Mouse (Mus musculus): ENCODE results near the gene Fanca. TPM values are rescaled to one million over a fixed set of nuclear protein-coding genes. Genes with fewer than 3 reads are reported as not detected.
A peak's percentile ranks its signal among the peaks of the same experiment; 100 is the strongest.

Fanca gene
- total and polyA plus RNA-seq, 3 experiments: 26.2 to 48.7 (median 30.3) TPM

GRCm38 (mm10) chr8:123255170-123255569 lies 63.2 kb downstream of the Fanca start:
- peaks cover 75% of the 10 kb centered on the region for H3K36me3 ChIP-seq (replicated peaks)

GRCm38 (mm10) chr8:123254099-123254885 lies 64.1 kb downstream of the Fanca start, which contains the start of the genes Zfp276 and Vps9d1:
Zfp276 (plus strand) TSS chr8:123254195.
Vps9d1 (minus strand) TSS chr8:123254348.
- H3K27me3 ChIP-seq (ENCODE audit: insufficient read depth, low read length): no peaks in the 10 kb centered on the region
- no peak for TF ChIP-seq CTCF (IDR thresholded peaks at IDR 0.05; ENCODE audit: low read depth, low read length)
- no peak for TF ChIP-seq POLR2AphosphoS5 (IDR thresholded peaks at IDR 0.05; ENCODE audit: insufficient replicate concordance, low read depth, low read length)
- no peak for TF ChIP-seq TAL1 (conservative IDR thresholded peaks at IDR 0.05; ENCODE audit: low read depth, low read length)
- TF ChIP-seq GATA2 (IDR thresholded peaks at IDR 0.05; ENCODE audit: borderline replicate concordance, low read depth, low read length): no peak
- no peak for TF ChIP-seq GATA1 (IDR thresholded peaks at IDR 0.05; ENCODE audit: borderline replicate concordance, low read length)
- H3K36me3 ChIP-seq (replicated peaks): peaks cover 72% of the 10 kb centered on the region
- no peaks in the 10 kb centered on the region for H3K9me3 ChIP-seq (replicated peaks)
- peaks cover 39% of the 10 kb centered on the region for H3K4me1 ChIP-seq (ENCODE audit: insufficient read depth, low read depth, low read length)
- ATAC-seq (ENCODE audit: extremely low read depth, insufficient number of reproducible peaks, low FRiP score, poor library complexity, severe bottlenecking): peak; percentile 73
- H3K4me3 ChIP-seq (ENCODE audit: low read depth, low read length): peak within 1 kb of the TSS; percentile 88
- peak; percentile 83 for DNase-seq (ENCODE audit: low spot score)

More at GRCm38 (mm10) chr8:123255170-123255569, 63.2 kb downstream of the Fanca start:
- DNase-seq (ENCODE audit: low spot score): peak; percentile 43
- no peak for TF ChIP-seq POLR2AphosphoS5 (IDR thresholded peaks at IDR 0.05; ENCODE audit: insufficient replicate concordance, low read depth, low read length)
- TF ChIP-seq GATA1 (IDR thresholded peaks at IDR 0.05; ENCODE audit: borderline replicate concordance, low read length): no peak
- no peak for TF ChIP-seq CTCF (IDR thresholded peaks at IDR 0.05; ENCODE audit: low read depth, low read length)
- TF ChIP-seq GATA2 (IDR thresholded peaks at IDR 0.05; ENCODE audit: borderline replicate concordance, low read depth, low read length): no peak
- no peak for TF ChIP-seq TAL1 (conservative IDR thresholded peaks at IDR 0.05; ENCODE audit: low read depth, low read length)
- Histone ChIP-seq H3K4me1 (ENCODE audit: insufficient read depth, low read depth, low read length) (peaks cover 39% of the 10 kb centered on the region), H3K27me3 (ENCODE audit: insufficient read depth, low read length) (no peaks in the 10 kb centered on the region), H3K9me3 (replicated peaks) (no peaks in the 10 kb centered on the region), H3K4me3 (ENCODE audit: low read depth, low read length) (peak overlapping the region; percentile 88)
- ATAC-seq (ENCODE audit: extremely low read depth, insufficient number of reproducible peaks, low FRiP score, poor library complexity, severe bottlenecking): no peak

- Histone ChIP-seq H3K36me3 (replicated peaks) (peaks cover 72% of the 10 kb centered on the region), H3K4me1 (ENCODE audit: insufficient read depth, low read depth, low read length) (peaks cover 39% of the 10 kb centered on the region), H3K9me3 (replicated peaks) (no peaks in the 10 kb centered on the region), H3K4me3 (ENCODE audit: low read depth, low read length) (peak overlapping the region; percentile 88), H3K27me3 (ENCODE audit: insufficient read depth, low read length) (no peaks in the 10 kb centered on the region)
- ATAC-seq (ENCODE audit: extremely low read depth, insufficient number of reproducible peaks, low FRiP score, poor library complexity, severe bottlenecking) (no peak), DNase-seq (ENCODE audit: low spot score) (peak; percentile 47)
- no peak for TF ChIP-seq GATA2 (IDR thresholded peaks at IDR 0.05; ENCODE audit: borderline replicate concordance, low read depth, low read length)
Observed at GRCm38 (mm10) chr8:123253451-123254098, 64.8 kb downstream of the Fanca start.

GRCm38 (mm10) chr8:123252925-123253324 lies 65.5 kb downstream of the Fanca start:
- peaks cover 72% of the 10 kb centered on the region for H3K36me3 ChIP-seq (replicated peaks)
- no peak for ATAC-seq (ENCODE audit: extremely low read depth, insufficient number of reproducible peaks, low FRiP score, poor library complexity, severe bottlenecking)
- peaks cover 39% of the 10 kb centered on the region for H3K4me1 ChIP-seq (ENCODE audit: insufficient read depth, low read depth, low read length)

GRCm38 (mm10) chr8:123250940-123251339 lies 67.4 kb downstream of the Fanca start:
- H3K9me3 ChIP-seq (replicated peaks): no peaks in the 10 kb centered on the region
- no peaks in the 10 kb centered on the region for H3K27me3 ChIP-seq (ENCODE audit: insufficient read depth, low read length)
- H3K4me1 ChIP-seq (ENCODE audit: insufficient read depth, low read depth, low read length): peaks cover 26% of the 10 kb centered on the region
- H3K36me3 ChIP-seq (replicated peaks): peaks cover 72% of the 10 kb centered on the region
- H3K4me3 ChIP-seq (ENCODE audit: low read depth, low read length): no peak overlapping the region
- ATAC-seq (ENCODE audit: extremely low read depth, insufficient number of reproducible peaks, low FRiP score, poor library complexity, severe bottlenecking) (no peak), DNase-seq (ENCODE audit: low spot score) (no peak)
- TF ChIP-seq GATA1 (IDR thresholded peaks at IDR 0.05; ENCODE audit: borderline replicate concordance, low read length) (no peak), CTCF (IDR thresholded peaks at IDR 0.05; ENCODE audit: low read depth, low read length) (no peak), POLR2AphosphoS5 (IDR thresholded peaks at IDR 0.05; ENCODE audit: insufficient replicate concordance, low read depth, low read length) (no peak), TAL1 (conservative IDR thresholded peaks at IDR 0.05; ENCODE audit: low read depth, low read length) (no peak), GATA2 (IDR thresholded peaks at IDR 0.05; ENCODE audit: borderline replicate concordance, low read depth, low read length) (no peak)

More at GRCm38 (mm10) chr8:123252925-123253324, 65.5 kb downstream of the Fanca start:
- no peaks in the 10 kb centered on the region for H3K27me3 ChIP-seq (ENCODE audit: insufficient read depth, low read length)
- no peak for TF ChIP-seq GATA1 (IDR thresholded peaks at IDR 0.05; ENCODE audit: borderline replicate concordance, low read length)
- TF ChIP-seq CTCF (IDR thresholded peaks at IDR 0.05; ENCODE audit: low read depth, low read length): no peak
- no peak for TF ChIP-seq POLR2AphosphoS5 (IDR thresholded peaks at IDR 0.05; ENCODE audit: insufficient replicate concordance, low read depth, low read length)
- no peak for TF ChIP-seq GATA2 (IDR thresholded peaks at IDR 0.05; ENCODE audit: borderline replicate concordance, low read depth, low read length)
- no peak for TF ChIP-seq TAL1 (conservative IDR thresholded peaks at IDR 0.05; ENCODE audit: low read depth, low read length)
- no peaks in the 10 kb centered on the region for H3K9me3 ChIP-seq (replicated peaks)
- DNase-seq (ENCODE audit: low spot score): no peak
- H3K4me3 ChIP-seq (ENCODE audit: low read depth, low read length): peak overlapping the region; percentile 88; the same call in 1 of the 2 replicates

- Histone ChIP-seq H3K27me3 (ENCODE audit: insufficient read depth, low read length) (no peaks in the 10 kb centered on the region), H3K36me3 (replicated peaks) (peaks cover 88% of the 10 kb centered on the region), H3K4me3 (ENCODE audit: low read depth, low read length) (no peak overlapping the region), H3K4me1 (ENCODE audit: insufficient read depth, low read depth, low read length) (peaks cover 11% of the 10 kb centered on the region), H3K9me3 (replicated peaks) (no peaks in the 10 kb centered on the region)
- ATAC-seq (ENCODE audit: extremely low read depth, insufficient number of reproducible peaks, low FRiP score, poor library complexity, severe bottlenecking) (no peak), DNase-seq (ENCODE audit: low spot score) (no peak)
- TF ChIP-seq GATA1 (IDR thresholded peaks at IDR 0.05; ENCODE audit: borderline replicate concordance, low read length): no peak
- no peak for TF ChIP-seq GATA2 (IDR thresholded peaks at IDR 0.05; ENCODE audit: borderline replicate concordance, low read depth, low read length)
- TF ChIP-seq CTCF (IDR thresholded peaks at IDR 0.05; ENCODE audit: low read depth, low read length): no peak
- TF ChIP-seq TAL1 (conservative IDR thresholded peaks at IDR 0.05; ENCODE audit: low read depth, low read length): no peak
- TF ChIP-seq POLR2AphosphoS5 (IDR thresholded peaks at IDR 0.05; ENCODE audit: insufficient replicate concordance, low read depth, low read length): no peak
Observed at GRCm38 (mm10) chr8:123248596-123248995, 69.8 kb downstream of the Fanca start.
